Mouse (Mus musculus) testis, adult 2 months (tissue): Measurements from ENCODE around the gene Sgk1. TPM values are rescaled to one million over a fixed set of nuclear protein-coding genes. Genes with fewer than 3 reads are reported as not detected.

Experiments used
- H3K27ac ChIP-seq: fragments of 200-500 bp; 2 replicates; pipeline ENCODE4 v1.5.1; 2012; ENCODE audit warnings: low read depth, low read length; ENCODE audit not compliant: control insufficient read depth, insufficient read depth
- H3K27me3 ChIP-seq: fragments of 200-500 bp; 2 replicates; pipeline ENCODE4 v1.6.1; 2012; ENCODE audit warnings: mild to moderate bottlenecking, low read length, moderate library complexity; ENCODE audit not compliant: control insufficient read depth, insufficient read depth
- H3K36me3 ChIP-seq: fragments of 200-500 bp; 2 replicates; pipeline ENCODE4 v1.6.1; 2012; ENCODE audit warnings: mild to moderate bottlenecking, low read length; ENCODE audit not compliant: control insufficient read depth, insufficient read depth
- H3K4me1 ChIP-seq: fragments of 200-500 bp; 2 replicates; pipeline ENCODE4 v1.6.1; 2012; ENCODE audit warnings: low read length; ENCODE audit not compliant: control insufficient read depth, insufficient read depth
- H3K4me3 ChIP-seq: fragments of 200-500 bp; 2 replicates; pipeline ENCODE4 v1.5.1; 2012; ENCODE audit warnings: low read depth, mild to moderate bottlenecking, low read length, moderate library complexity, mixed read lengths; ENCODE audit not compliant: control insufficient read depth
- CTCF ChIP-seq: fragments of 200-500 bp; IDR thresholded peaks from 2 replicates; pipeline ENCODE4 v1.5.1; 2012; ENCODE audit warnings: low read depth, mild to moderate bottlenecking, inconsistent platforms, low read length, moderate library complexity; ENCODE audit not compliant: control insufficient read depth, insufficient read depth, insufficient replicate concordance
- POLR2A ChIP-seq: fragments of 200-500 bp; IDR thresholded peaks from 2 replicates; pipeline ENCODE4 v1.6.1; 2012; ENCODE audit warnings: low read depth, mild to moderate bottlenecking, inconsistent platforms, low read length, moderate library complexity; ENCODE audit not compliant: control insufficient read depth
- polyA plus RNA-seq: library from polyadenylated mRNA; depleted of rRNA; stranded (reverse); fragments of >200 nt; gene quantifications from 2 replicates; pipeline ENCODE4 v1.2.3, GENCODE M21; 2012

Gene Sgk1
- polyA plus RNA-seq, 1 experiment, result 3.7 TPM

GRCm38 (mm10) chr10:21868623-21869022, 13.4 kb upstream of the Sgk1 start:
- TF ChIP-seq POLR2A (no peak), CTCF (no peak)
- Histone ChIP-seq H3K27me3 (no peaks in the 10 kb centered on the region), H3K4me1 (no peaks in the 10 kb centered on the region), H3K36me3 (no peaks in the 10 kb centered on the region), H3K4me3 (no peak overlapping the region), H3K27ac (no peak overlapping the region)

- H3K4me3 ChIP-seq, result no peak overlapping the region
- H3K27ac ChIP-seq, result no peak overlapping the region
- peaks cover 4% of the 10 kb centered on the region for H3K4me1 ChIP-seq
- no peaks in the 10 kb centered on the region for H3K36me3 ChIP-seq
- TF ChIP-seq CTCF (no peak), POLR2A (no peak)
- H3K27me3 ChIP-seq, result peaks cover 2% of the 10 kb centered on the region; the same call in 1 of the 2 replicates
These were observed 174 bp upstream of the Sgk1 start for GRCm38 (mm10) chr10:21881837-21882183.

GRCm38 (mm10) chr10:21883587-21883986, 1.6 kb downstream of the Sgk1 start:
- H3K27ac ChIP-seq, result no peak overlapping the region
- H3K36me3 ChIP-seq, result no peaks in the 10 kb centered on the region
- H3K27me3 ChIP-seq, result peaks cover 2% of the 10 kb centered on the region; the same call in 1 of the 2 replicates
- TF ChIP-seq CTCF, result no peak
- TF ChIP-seq POLR2A, result no peak
- peaks cover 4% of the 10 kb centered on the region for H3K4me1 ChIP-seq
- H3K4me3 ChIP-seq, result no peak overlapping the region

- H3K27me3 ChIP-seq, result peaks cover 2% of the 10 kb centered on the region; the same call in 1 of the 2 replicates
- H3K27ac ChIP-seq, result no peak overlapping the region
- no peak overlapping the region for H3K4me3 ChIP-seq
- TF ChIP-seq POLR2A (no peak), CTCF (no peak)
- H3K4me1 ChIP-seq, result peaks cover 4% of the 10 kb centered on the region
- no peaks in the 10 kb centered on the region for H3K36me3 ChIP-seq
These were observed 2.5 kb downstream of the Sgk1 start for GRCm38 (mm10) chr10:21884534-21884933.

GRCm38 (mm10) chr10:21889141-21889765, 7.3 kb downstream of the Sgk1 start:
- no peak for TF ChIP-seq POLR2A
- H3K4me1 ChIP-seq, result no peaks in the 10 kb centered on the region
- no peak overlapping the region for H3K4me3 ChIP-seq
- H3K27ac ChIP-seq, result no peak overlapping the region
- no peaks in the 10 kb centered on the region for H3K27me3 ChIP-seq
- no peaks in the 10 kb centered on the region for H3K36me3 ChIP-seq

GRCm38 (mm10) chr10:21890293-21890692, 8.3 kb downstream of the Sgk1 start:
- TF ChIP-seq CTCF, result no peak
- TF ChIP-seq POLR2A, result no peak
- Histone ChIP-seq H3K27me3 (no peaks in the 10 kb centered on the region), H3K4me1 (no peaks in the 10 kb centered on the region), H3K27ac (no peak overlapping the region), H3K4me3 (no peak overlapping the region), H3K36me3 (no peaks in the 10 kb centered on the region)

- no peaks in the 10 kb centered on the region for H3K36me3 ChIP-seq
- no peak overlapping the region for H3K27ac ChIP-seq
- H3K27me3 ChIP-seq, result no peaks in the 10 kb centered on the region
- no peak overlapping the region for H3K4me3 ChIP-seq
- TF ChIP-seq CTCF (no peak), POLR2A (no peak)
- no peaks in the 10 kb centered on the region for H3K4me1 ChIP-seq
These were observed 9.5 kb downstream of the Sgk1 start for GRCm38 (mm10) chr10:21891442-21891841.

- Histone ChIP-seq H3K27me3 (no peaks in the 10 kb centered on the region), H3K4me1 (no peaks in the 10 kb centered on the region), H3K27ac (no peak overlapping the region), H3K36me3 (no peaks in the 10 kb centered on the region), H3K4me3 (no peak overlapping the region)
- TF ChIP-seq POLR2A, result no peak
- no peak for TF ChIP-seq CTCF
These were observed 10.1 kb downstream of the Sgk1 start for GRCm38 (mm10) chr10:21892104-21892503.
